1 mouse cellular context compared by ENCODE assay signal in the genomic region with DNA sequence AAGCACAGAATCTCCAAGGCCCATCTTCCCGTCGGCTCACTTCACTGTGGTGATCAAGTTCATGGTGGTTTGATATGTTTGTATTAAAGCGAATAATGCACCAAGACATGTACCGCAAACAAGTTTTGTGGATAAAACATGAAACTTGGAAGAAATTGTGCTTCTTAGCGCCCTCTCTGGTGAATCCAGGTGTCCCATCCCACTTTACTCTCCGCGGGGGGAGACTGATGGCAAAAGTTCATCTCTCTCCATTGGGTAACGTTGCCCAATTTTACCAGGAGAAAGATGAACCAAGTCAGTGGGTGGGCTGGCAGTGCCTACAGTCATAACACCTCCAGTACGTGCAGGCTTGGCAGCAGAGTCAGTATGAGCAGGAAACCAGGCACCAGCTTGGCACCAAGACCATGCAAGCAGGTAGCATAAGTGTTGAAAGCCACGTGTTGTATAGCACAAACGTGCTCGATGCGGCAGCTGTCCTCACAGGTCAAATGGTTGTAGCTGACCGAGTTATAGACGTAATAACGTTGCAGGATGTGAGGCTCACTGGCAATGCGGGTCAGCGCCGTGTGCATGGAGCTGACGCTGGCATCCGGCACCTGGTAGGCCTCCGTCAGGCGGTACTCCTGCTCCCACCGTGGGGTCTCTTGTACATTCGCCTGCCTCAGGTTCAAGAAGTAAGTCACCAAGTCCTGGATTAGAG.
TF ChIP-seq lines count a peak whose summit lies in the region.

No protein-coding gene starts in this region.

TF ChIP-seq in MEL, 35 proteins besides CTCF, POLR2A, EP300 and RAD21 (continued from another document):
- no peak for TF ChIP-seq ELF1 (IDR thresholded peaks at IDR 0.05; ENCODE audit: low read depth, low read length)
- TF ChIP-seq UBTF (IDR thresholded peaks at IDR 0.05; ENCODE audit: borderline replicate concordance, insufficient read depth, low read depth, low read length) = no peak
- no peak for TF ChIP-seq JUND (IDR thresholded peaks at IDR 0.05; ENCODE audit: low read depth, low read length)
- no peak for TF ChIP-seq RCOR1 (IDR thresholded peaks at IDR 0.05; ENCODE audit: low read depth, low read length)
- no peak for TF ChIP-seq E2F4 (IDR thresholded peaks at IDR 0.05; ENCODE audit: borderline replicate concordance, low read depth, low read length)
- no peak for TF ChIP-seq CHD2 (IDR thresholded peaks at IDR 0.05; ENCODE audit: low read length)
- TF ChIP-seq KAT2A (conservative IDR thresholded peaks at IDR 0.05; ENCODE audit: low read depth, low read length) = no peak
- no peak for TF ChIP-seq BHLHE40 (IDR thresholded peaks at IDR 0.05; ENCODE audit: borderline replicate concordance, low read depth, low read length)
- TF ChIP-seq MAZ (IDR thresholded peaks at IDR 0.05; ENCODE audit: low read depth, low read length) = no peak
